ENCODE assay signal across 10 mouse cellular contexts in the genomic region with DNA sequence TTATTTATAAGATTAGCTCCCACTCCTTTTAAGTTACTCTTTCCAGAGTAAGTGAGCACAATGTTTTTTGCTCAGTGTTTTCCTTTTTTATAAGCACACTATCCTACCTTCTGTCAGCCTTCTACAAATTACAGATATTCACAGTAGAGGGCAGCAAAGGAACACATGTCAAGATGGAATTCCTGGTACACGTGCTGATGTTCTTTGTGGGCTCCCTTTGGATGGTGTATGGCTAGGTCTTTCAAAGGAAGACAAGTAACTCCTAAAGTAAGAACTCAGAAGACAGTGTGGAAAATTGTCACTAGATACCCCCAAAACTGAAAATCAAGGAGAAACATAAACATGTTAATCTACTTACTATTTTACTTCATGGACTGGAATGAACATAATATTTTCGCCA. TPM values are rescaled to one million over a fixed set of nuclear protein-coding genes. Genes with fewer than 3 reads are reported as not detected.
A peak's percentile ranks its signal among the peaks of the same experiment; 100 is the strongest.
DNase-seq lines count a peak whose midpoint lies in the region; ATAC-seq lines count a peak whose summit lies in the region.
"Had no signal": no experiment of that assay in that cellular context is flagged by ENCODE, and none has a peak within 500 bp of the region (broad histone marks: within the 10 kb centered on the region; RNA-seq: fewer than 3 reads in every experiment).

No protein-coding gene starts in this region.

- ATAC-seq in cerebellum, adult (ENCODE audit: insufficient number of reproducible peaks, low FRiP score, low TSS enrichment): peak; percentile 76; the same call in 1 of the 2 replicates
- ATAC-seq in midbrain, embryonic 12.5 days (ENCODE audit: low FRiP score, low read depth): peak; percentile 63; the same call in 1 of the 2 replicates
- no peak for ATAC-seq in granulocyte monocyte progenitor cell, adult 5-6 weeks (replicated peaks; ENCODE audit: poor library complexity, severe bottlenecking)

- no peak overlapping the region for H3K27ac ChIP-seq in midbrain, embryonic 12.5 days (replicated peaks)
- H3K27ac ChIP-seq: embryonic facial prominence, embryonic 13.5 days had no signal

- H3K9ac ChIP-seq in midbrain, embryonic 12.5 days (replicated peaks): no peak overlapping the region
- H3K9ac ChIP-seq: embryonic facial prominence, embryonic 13.5 days had no signal

- intact Hi-C loops in left cerebral cortex, postnatal 14 days (cut with DNase I): loop anchor here (5.0 kb wide), 1 partner anchor 1341 kb away; no protein-coding TSS in a partner anchor
- intact Hi-C loops in left cerebral cortex, postnatal 4 days (cut with DNase I): no loop called here

- no peaks in the 10 kb centered on the region for H3K27me3 ChIP-seq in midbrain, embryonic 12.5 days
- H3K27me3 ChIP-seq: embryonic facial prominence, embryonic 13.5 days had no signal

- no peak overlapping the region for H3K4me3 ChIP-seq in midbrain, embryonic 12.5 days
- H3K4me3 ChIP-seq: embryonic facial prominence, embryonic 13.5 days had no signal

- no peaks in the 10 kb centered on the region for H3K9me3 ChIP-seq in midbrain, embryonic 12.5 days
- H3K9me3 ChIP-seq: embryonic facial prominence, embryonic 13.5 days had no signal

- no peaks in the 10 kb centered on the region for H3K36me3 ChIP-seq in midbrain, embryonic 12.5 days
- H3K36me3 ChIP-seq: embryonic facial prominence, embryonic 13.5 days had no signal

- 46% methylated on average over 2 of the region's 2 CpGs for WGBS in midbrain, embryonic 12.5 days

- DNase-seq in cerebellum, adult 11-12 months: no peak
- peak; percentile 27 to 71 for DNase-seq in left cerebral cortex, postnatal 14 days (ENCODE audit: low spot score in 2 of 2)
- DNase-seq in left cerebral cortex, postnatal 4 days: no peak
- peak; percentile 72 for DNase-seq in embryo, embryonic 10.5 days (ENCODE audit: low spot score)
- DNase-seq in natural killer cell, adult 2 months (ENCODE audit: low spot score in 2 of 2): no peak
- DNase-seq: B cell, adult 2 months had no signal

- no peaks in the 10 kb centered on the region for H3K4me1 ChIP-seq in midbrain, embryonic 12.5 days
- H3K4me1 ChIP-seq: embryonic facial prominence, embryonic 13.5 days had no signal

- no peak overlapping the region for H3K4me2 ChIP-seq in midbrain, embryonic 12.5 days (replicated peaks)
- H3K4me2 ChIP-seq: embryonic facial prominence, embryonic 13.5 days had no signal

RNA-seq across cellular contexts. Expression of a gene that starts 19.9 kb away (rescaled TPM):
- 1 to 10 TPM; 3.5 to 5.3 TPM for total RNA-seq in left cerebral cortex, postnatal 14 days (2021)
- total RNA-seq in left cerebral cortex, postnatal 4 days (2021): 1 to 10 TPM; 3.9 to 6.0 TPM
- polyA plus RNA-seq in midbrain, embryonic 12.5 days (2016; fragmentation: Nextera tagmentation; extraction: Ambion mirVana): 5.7 and 5.9 TPM in 2 replicates
- 2.8 and 3.0 TPM in 2 replicates for total RNA-seq in granulocyte monocyte progenitor cell, adult 5-6 weeks (2014; fragmentation: Nextera tagmentation)
- 3.9 and 4.0 TPM in 2 replicates for total RNA-seq in granulocyte monocyte progenitor cell, adult 5-6 weeks (2017)

Comparison
In these comparisons a context has a peak if more than half of its experiments do, and no peak if none do; other contexts are left out.
1. DNase-seq: peak in left cerebral cortex, postnatal 14 days (2 of 2) and embryo, embryonic 10.5 days (single experiment); none in cerebellum, adult 11-12 months (single experiment), left cerebral cortex, postnatal 4 days (single experiment) and natural killer cell, adult 2 months (0 of 2).